Mouse (Mus musculus) kidney, adult 9 months (tissue): ENCODE data around the gene Tollip.
"Not testable (repeated sequence)": the region's sequence is repeated elsewhere in the genome, so short reads cannot be mapped to it uniquely, and the experiment has no call there.

Experiments used
- DNase-seq: peaks from one replicate; pipeline ENCODE4 v3.0.0; 2022

Gene Tollip

DNA sequence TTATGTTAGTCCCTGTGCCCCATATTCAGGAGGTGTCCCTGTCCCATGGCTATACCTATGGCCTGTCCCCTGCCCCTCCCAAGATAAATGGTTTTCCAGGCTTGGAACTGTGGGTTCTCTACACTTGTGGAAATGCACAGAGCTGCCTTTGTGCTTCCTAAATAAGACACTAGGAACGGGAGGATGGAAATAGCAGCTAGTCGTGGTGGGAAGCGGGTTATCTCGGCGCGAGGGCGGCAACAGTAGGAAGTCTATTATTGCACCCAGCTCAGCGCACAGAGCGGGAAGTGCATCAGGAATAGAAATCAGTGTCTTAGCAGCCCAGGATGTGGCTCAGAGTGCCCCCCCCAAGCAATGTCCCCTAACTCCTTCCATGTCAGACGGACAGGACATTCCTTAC is 10.3 kb upstream of the Tollip start:
- no peak for DNase-seq

DNA sequence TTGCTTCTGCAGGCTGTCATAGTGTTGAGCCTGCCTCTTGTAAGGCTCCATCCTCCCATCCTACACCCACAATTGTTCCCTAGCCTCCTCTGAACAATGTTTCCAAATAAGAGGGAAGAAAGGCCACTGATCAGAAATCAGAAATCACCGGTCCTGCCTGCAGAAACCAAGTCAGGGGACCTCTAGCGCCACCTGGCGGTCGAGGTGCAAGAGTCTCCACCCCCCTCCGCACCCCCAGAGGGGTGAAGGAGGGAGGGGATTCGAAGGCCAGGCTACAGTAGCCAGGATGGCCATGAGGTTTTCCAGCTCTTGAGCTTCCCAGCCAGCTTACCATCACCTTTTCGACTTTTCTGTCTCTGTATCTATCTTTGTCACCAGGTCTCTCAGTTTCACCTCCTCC is 6.6 kb upstream of the Tollip start:
- DNase-seq, result peak; percentile 35

GRCm38 (mm10) chr7:141924121-141924520 is 5.8 kb upstream of the Tollip start:
- not testable (repeated sequence) for DNase-seq

GRCm38 (mm10) chr7:141911305-141911704 is 7.0 kb downstream of the Tollip start:
- no peak for DNase-seq

GRCm38 (mm10) chr7:141908591-141908990 is 9.7 kb downstream of the Tollip start:
- DNase-seq, result no peak

GRCm38 (mm10) chr7:141902791-141903190 is 15.5 kb downstream of the Tollip start:
- peak; percentile 13 for DNase-seq

DNA sequence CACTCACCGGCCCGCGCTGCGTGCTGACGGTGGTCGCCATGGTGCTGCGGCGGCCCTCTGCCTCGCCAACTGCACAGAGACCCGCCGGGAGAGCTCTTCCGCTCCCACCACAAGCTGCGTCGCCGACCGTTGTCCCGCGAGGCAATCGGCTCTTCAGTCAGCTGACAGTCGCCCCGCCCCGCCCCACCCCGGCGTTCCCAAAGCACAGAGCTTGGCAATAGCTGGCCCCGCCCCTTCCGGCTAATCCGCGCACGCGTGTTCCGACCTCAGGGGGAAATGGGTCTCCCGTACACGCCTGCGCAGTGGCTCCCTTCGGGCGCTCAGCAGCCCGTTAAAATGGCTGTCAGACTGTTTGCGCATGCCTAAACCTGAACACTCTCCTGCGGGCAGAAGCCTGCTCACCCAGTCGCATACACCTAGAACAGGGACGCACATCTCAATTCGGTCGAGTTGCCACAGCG is 16.0 kb downstream of the Tollip start:
- DNase-seq, result peak; percentile 99

- DNase-seq, result peak; percentile 8
Measured at GRCm38 (mm10) chr7:141901825-141902224, 16.5 kb downstream of the Tollip start.

DNA sequence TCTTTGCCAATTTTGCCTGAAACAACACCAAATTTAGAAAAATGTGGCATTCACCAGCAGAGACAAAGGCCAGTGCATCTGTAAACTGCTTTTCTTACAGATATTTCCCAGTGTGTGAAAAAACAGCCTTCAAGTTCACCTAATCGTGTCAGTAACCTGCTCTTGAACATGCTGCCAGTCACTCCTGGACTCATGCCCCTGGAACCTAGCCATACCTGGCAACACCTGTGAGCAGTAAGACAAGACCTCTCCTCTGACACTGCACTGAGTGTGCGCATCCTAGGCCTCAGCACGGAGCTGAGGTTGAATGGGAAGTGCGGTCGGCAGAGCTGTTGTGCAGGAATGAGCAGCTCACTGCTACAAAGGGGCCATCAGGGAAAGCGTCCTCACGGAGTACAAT is 26.2 kb downstream of the Tollip start:
- no peak for DNase-seq

DNA sequence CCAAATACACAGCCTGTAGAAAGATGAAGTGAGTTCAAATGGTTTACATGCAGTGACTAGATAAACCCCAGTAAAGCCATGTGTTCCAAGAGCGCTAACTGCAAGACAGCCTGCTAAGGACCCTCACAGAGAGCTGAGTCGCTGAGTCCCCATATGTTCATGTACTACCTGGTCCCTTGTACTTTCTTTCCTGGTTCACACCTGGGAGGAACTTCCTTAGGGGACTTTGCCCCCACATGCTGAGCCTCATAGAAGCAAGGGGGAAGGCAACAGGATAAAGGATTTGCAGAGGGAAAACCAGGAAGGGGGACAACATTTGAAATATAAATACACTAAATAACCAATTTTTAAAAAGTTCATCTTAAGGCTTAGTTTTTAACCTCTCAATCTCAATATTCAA is 39.5 kb downstream of the Tollip start:
- no peak for DNase-seq

DNA sequence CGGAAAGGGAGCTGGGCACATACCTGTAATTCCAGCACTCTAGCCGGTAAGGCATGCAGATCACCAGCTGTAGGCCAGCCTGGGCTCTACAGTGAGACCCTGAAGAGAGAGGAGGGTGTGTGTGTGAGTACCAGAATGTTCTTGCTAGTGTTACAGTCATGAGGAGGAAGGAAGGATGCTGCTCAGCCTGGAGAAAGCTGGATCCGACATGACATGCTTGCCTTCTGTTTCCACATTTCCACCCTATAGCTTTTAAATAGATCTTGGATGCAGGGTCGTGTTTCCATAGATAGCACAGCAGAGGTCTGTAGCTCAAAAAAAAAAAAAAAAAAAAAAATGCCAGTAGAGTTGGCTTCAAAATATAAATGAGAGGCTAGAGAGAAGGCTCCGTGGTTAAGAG is 43.4 kb downstream of the Tollip start:
- DNase-seq, result no peak

DNA sequence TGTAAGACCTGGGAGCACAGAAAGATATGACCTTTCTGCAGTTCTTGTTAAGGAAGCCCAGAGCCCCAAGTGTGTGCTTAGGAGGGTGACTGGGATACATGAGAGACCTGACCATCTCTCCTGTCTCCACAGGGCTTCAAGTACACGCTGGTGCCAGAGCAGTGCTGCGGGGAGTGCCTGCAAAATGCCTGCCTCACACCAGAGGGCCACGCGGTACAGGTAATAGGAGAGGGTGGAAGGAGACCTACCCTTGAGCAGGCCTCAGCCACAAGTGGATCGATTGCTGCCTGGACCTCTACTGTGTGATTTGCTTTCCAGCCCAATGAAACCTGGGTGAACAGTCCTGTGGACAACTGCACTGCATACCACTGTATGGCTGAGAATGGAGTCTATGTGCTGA is 47.8 kb downstream of the Tollip start:
- no peak for DNase-seq

GRCm38 (mm10) chr7:141869644-141870043 is 48.7 kb downstream of the Tollip start:
- no peak for DNase-seq

GRCm38 (mm10) chr7:141861046-141861445 is 57.3 kb downstream of the Tollip start:
- no peak for DNase-seq

DNA sequence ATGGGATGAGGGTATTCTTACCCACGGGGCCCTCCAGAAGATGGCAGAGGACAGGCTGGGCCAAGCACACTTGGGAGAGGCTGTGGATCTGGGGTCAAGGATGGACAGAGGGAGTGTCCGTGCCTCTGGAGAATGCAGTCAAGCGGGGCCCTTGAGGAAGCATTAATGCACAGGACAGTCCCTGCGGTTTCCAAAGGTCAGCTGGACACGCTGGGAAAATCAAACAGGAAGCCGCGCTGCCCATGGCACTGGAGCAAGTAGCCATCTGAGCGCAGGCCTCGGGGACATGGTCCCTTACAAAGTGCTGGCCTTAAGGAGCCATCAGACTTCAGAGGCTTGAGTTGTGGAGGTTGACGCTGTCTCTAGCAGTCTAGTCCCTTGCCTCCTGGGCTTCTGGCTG is 78.0 kb downstream of the Tollip start:
- peak; percentile 6 for DNase-seq

DNA sequence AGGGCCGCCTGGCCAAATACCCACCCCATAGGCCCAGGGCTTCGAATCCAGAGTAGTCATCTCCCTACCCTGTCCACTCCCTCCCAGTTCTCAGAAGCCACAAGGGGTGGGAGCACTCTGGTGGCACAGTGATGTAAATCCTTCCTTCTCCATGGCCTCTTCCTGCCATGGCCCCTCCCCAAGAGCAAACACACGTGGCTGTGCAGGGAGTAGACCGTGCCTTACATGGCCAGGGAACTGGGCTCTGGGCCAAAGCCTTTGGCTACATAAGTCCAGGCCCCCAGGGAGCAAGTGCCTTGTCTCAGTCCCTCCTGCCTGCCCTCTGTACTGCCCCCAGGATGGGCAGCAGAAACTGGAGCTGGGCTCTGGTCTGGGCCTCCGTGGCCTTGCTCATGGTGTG is 79.5 kb downstream of the Tollip start, which contains the start of gene Muc5b:
TSS of gene Muc5b (plus strand) at position 292 of the 400 bp plus-strand sequence.
- no peak for DNase-seq

DNA sequence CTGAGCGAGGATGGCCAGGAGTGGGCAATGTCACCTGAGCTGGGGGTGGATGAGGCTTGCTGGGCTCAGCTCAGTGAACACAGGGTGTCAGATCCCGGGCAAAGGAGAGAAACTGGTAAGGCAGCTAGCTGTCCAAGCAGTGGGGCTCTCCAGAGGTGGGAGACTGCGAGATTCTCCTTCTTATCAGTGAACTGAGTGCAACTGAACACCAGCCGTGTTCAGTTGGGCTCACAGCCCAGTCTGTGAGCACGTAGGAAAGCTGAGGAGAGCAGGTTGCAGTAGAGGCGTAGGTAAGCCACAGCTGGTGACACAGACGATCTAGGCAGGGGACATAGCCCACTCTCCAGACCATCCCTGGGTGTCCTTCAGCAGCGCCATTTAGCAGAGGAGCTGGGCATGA is 81.9 kb downstream of the Tollip start:
- no peak for DNase-seq

- DNase-seq, result no peak
Measured at GRCm38 (mm10) chr7:141835941-141836340, 82.4 kb downstream of the Tollip start.
